Mouse (Mus musculus): Measurements from ENCODE around the gene Gpr39. TPM values are rescaled to one million over a fixed set of nuclear protein-coding genes. Genes with fewer than 3 reads are reported as not detected.
"Not testable (repeated sequence)": the region's sequence is repeated elsewhere in the genome, so short reads cannot be mapped to it uniquely, and the experiment has no call there.

Gpr39 gene
- total RNA-seq (2021), result under 1 TPM in 1 of 2 experiments, not detected in 1; 0.27 TPM
- long read RNA-seq, result 0 reads

DNA sequence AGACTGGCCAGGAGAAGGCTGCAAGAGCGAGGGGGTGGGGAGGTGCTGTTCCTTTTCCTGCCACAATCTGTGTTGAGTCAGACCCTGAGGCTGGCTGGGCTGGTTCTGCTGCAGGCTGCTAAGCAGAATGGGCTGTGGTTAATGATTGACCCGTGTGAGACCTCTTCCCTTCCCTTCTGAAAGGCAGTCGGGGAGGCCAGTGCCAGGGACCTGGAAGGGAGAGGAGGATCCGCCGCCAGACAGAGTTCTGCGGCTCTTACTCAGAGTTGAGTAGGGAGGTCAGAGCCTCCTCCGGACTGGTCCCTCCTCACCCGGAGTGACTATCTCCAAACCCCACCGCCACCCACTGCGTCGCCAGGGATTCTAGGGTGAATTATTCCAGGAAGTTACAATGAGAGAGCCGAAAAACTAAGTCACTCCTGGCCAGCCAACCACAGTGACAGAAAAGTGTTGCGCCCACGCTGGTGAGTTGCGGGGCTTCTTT, at the start of gene Gpr39:
Gene Gpr39 (plus strand): TSS at position 206 of the 484 bp plus-strand sequence.
- no peak for DNase-seq (ENCODE audit: low spot score in 2 of 2)

DNA sequence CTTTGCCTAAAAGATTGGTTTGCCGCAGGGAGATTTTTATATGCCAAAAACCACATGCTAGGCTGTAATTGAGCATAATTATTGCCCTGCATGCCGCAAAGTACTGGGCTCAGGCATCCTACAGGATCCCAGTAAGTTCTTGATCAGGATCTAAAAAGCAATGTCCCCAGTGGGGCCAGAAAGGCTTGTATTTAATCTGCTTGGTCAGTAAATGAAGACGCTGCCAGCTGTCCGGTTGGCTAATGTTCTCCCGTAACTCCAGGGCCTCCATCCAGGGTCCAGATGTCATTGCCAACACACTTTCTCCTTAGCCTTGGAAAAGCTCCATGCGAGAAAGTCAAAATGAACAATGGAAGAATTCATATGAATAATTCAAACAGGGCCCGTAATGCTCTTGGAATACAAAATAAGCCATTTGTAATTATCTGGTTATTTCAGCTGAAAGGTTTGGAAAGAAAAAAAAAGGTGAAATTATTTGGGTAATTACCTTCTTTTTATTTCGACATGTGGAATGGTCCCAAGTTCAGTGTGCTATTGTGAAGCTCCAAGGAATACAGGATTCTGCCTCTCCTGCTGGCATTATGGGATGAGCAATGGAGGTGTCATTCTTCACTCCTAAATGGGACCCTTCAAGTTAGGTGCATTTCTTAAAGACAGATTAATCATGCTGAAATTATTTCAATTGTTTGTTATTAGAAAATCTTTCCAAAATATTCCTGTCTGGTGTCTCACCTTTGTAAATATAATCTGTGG, 37.1 kb upstream of the Gpr39 start:
- no peak for DNase-seq (ENCODE audit: low spot score in 2 of 2)

GRCm38 (mm10) chr1:125643643-125644042, 33.2 kb upstream of the Gpr39 start:
- no peak for DNase-seq (ENCODE audit: low spot score in 2 of 2)

DNA sequence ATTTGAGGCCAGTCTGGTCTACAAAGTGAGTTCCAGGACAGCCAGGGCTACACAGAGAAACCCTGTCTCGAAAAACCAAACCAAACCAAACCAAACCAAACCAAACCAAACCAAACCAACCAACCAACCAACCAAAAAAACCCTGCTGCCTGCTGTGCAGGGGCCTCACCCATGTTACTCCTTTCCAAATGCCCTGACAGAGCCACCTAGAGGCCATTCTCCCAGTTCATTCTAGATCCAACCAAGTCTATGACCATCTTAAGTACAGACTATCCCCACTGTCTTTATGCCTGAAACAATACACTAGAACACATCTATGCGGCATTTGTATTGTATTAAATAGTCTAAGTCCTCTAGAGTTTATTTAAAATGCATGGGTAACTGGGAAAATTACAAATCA, 30.0 kb upstream of the Gpr39 start:
- not testable (repeated sequence) for DNase-seq (ENCODE audit: low spot score in 2 of 2)

GRCm38 (mm10) chr1:125648011-125648410, 28.8 kb upstream of the Gpr39 start:
- no peak for DNase-seq (ENCODE audit: low spot score in 2 of 2)

DNA sequence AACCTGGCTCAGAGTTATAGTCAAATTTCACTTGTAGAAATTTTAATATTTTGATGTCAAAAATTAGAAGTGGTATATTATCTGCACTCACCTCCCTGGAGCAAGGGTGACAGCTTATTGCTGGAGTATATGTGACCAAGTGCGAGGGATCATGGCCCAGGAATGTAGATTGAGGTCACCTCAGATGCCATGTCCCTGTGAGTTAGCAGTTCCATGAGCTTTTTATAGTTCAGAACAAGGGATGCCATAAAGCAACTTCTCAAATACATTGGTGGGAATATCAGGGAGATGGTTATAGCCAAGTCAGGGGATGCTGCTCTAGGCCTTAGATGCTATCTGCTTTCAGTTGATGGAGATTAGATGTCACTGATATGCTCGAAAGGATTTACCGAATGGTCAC, 27.7 kb upstream of the Gpr39 start:
- no peak for DNase-seq (ENCODE audit: low spot score in 2 of 2)

DNA sequence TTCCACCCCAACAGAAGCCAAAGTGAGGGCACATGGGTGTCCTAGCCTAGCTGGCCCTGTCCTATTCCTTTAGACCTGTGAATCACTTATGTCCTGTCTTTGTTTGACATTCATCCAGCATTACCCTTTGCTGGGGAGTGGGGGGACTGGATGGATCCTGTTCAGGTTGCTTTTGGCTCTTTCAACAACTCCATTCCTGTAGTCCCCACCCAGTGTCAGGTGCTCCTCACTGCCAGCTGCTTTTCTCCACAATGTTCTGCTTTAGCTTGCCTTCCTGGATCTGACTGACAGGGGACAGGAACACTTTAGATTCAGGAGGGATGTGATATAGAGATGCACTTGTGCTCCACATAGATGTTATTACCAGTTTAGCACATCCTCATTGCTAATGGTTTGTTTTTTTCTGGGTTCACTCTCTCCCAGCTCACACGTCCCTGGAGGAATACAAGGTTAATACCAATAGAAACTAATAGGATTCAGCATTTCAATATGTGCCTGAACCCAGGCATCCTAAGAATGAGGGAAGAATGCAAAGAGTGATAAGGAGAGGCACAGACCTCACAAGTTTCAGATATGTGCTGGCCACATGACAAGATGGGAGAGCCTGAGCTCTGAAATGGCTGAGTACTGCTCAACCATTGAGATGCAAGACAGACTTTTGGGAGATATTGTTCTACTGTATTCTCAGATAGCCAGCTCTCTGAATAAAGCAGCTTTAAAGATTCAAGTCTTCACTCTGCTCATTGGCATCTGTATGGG, 23.8 kb upstream of the Gpr39 start:
- no peak for DNase-seq (ENCODE audit: low spot score in 2 of 2)

GRCm38 (mm10) chr1:125657416-125657815, 19.4 kb upstream of the Gpr39 start:
- no peak for DNase-seq (ENCODE audit: low spot score in 2 of 2)

DNA sequence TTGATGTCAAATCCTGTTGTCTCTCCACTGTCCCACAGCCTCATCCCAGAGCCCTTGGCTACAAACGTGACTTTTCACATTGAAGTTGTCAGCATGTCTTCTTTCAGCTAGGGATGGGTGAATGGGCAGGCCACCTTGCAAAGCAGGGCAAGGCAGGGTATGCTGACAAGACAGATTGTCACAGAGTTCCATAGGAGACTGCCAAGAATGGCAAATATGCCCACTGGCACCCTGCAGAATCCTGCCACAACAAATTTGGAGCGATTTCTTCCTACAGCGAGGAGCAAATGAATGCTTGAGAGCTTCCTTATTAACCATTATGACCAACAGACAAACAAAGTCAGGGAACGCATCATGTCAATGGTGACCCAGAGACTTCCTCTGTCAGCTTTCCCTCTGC, 16.6 kb upstream of the Gpr39 start:
- DNase-seq (ENCODE audit: low spot score in 2 of 2), result no peak

- no peak for DNase-seq (ENCODE audit: low spot score in 2 of 2)
Measured at GRCm38 (mm10) chr1:125660901-125661300, 15.9 kb upstream of the Gpr39 start.

GRCm38 (mm10) chr1:125662058-125662457, 14.7 kb upstream of the Gpr39 start:
- DNase-seq (ENCODE audit: low spot score in 2 of 2), result no peak

DNA sequence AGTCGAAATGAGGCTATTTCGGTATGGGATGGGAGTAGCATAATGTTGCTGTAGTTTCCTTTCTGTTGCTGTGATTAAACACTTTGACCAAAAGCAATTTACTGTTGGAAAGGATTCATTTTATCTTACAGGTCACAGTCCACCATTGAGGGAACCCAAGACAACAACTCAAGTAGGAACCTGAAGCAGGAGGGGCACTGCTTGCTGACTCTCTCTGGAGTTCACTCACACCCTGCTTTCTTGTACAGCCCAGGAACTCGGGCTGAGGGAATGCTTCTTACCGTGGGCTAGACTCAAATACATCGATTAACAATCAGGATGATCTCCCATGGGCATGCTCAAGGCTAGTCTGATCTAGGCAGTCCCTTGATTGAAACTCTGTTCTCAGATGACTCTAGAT, 14.1 kb upstream of the Gpr39 start:
- no peak for DNase-seq (ENCODE audit: low spot score in 2 of 2)

DNA sequence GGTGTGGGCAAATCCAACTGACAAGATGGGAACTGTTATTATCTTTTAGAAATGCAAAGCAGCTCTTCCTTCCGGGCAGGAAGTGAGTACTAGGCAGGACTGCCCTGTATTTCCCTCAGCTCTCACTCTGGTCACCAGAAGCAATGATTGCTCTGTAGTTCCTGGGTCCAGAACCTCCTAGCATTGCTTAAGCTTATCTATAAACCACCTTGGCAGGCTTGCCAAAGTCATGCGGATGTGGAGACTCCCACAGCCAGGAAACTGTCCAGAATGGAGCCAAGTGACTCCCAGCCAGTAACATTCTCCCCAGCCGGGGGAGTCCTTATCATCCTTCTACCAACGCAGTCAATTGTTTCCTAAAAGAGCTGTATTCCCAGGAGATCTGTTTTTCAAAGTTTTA, 13.7 kb upstream of the Gpr39 start:
- no peak for DNase-seq (ENCODE audit: low spot score in 2 of 2)

DNA sequence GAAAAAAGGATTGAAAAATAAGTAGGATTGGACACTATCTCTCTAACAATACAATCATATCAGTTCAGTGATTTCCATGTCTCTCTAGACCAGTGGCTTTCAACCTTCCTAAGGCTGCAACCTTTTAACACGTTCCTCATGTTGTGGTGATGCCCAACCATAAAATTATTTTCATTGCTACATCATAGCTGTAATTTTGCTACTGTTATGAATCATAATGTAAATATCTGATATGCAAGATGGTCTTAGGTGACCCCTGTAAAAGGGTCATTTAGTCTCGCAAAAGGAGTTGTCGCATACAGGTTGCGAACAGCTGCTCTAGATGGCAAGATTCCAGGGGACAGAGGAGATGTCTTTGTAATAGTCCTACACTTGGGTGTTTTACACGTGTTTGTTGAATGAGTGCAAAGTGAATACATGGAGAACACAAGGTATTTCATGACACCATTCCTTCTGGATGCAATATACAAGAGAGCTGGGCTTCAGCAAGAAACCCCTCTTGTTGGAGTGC, 11.6 kb upstream of the Gpr39 start:
- no peak for DNase-seq (ENCODE audit: low spot score in 2 of 2)

DNA sequence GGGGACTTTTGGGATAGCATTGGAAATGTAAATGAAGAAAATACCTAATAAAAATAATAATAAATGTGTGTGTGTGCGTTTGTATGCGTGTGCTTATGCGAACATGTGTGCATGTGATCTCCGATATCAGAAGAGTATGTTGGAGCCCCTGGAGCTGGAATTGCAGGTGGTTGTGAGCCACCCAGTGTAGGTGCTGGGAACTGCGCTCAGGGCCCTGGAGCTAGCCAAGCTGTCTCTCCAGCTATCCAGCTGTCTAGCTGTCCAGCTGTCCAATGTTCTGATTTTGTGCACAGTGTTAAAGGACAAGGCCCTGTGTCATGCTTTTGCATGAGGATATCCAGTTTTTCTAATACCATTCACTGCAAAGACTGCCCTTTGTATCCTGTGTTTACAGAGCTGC, 7.8 kb upstream of the Gpr39 start:
- DNase-seq (ENCODE audit: low spot score in 2 of 2), result no peak

DNA sequence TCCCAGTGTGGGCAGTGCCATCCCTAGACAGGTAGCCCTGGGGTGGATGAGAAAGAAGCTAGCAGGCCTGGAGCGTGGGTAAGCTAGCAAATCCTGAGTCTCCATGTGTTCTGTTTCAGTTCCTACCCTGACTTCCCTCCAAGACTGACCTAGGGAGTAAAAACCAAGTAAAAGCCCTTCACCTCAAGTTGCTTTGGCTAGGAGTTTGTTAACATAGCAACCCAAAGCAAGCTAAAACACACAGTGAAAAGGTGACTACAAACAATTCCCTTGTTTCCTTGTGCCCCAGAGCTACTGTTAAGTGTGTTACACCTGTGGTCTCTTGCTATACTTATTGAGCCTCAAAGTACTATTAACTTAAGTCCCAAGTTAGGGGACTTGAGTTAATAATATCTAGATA, 1.6 kb upstream of the Gpr39 start:
- no peak for DNase-seq (ENCODE audit: low spot score in 2 of 2)

DNA sequence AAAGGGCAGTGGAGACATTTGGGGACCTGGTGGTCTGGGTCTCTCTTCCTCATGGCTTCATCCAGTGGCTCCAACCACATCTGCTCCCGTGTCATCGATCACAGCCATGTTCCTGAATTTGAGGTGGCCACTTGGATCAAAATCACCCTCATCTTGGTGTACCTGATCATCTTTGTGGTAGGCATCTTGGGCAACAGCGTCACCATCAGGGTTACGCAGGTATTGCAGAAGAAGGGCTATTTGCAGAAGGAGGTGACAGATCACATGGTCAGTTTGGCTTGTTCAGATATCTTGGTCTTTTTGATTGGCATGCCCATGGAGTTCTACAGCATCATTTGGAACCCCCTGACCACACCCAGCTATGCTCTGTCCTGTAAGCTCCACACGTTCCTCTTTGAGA, 491 bp downstream of the Gpr39 start:
- DNase-seq (ENCODE audit: low spot score in 2 of 2), result no peak

DNA sequence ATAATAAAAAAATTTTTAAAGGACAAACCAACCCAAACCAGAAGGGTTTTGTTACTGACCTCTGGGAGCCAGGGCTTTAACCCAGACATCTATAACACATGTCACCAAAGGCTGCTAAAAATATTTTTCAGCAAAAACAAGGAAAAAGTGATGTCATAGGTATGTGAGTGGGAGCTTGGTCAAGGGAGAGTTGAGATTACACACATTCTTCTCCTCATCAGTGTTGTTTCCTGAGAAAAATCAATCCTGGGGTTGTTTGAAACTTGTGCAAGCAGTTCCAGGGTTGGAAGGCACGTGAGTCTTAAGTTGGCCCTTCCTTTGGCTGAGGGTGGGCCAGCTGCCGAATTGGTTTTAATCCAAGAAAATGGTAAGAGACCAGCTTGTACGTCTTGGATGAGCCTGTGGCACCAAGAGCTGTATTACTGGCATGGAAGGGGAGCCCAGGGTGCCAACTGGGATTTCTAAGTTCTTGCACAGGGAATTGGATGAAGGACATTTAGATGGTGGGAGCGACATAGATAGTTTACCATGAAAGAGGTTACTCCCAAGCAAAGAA, 2.8 kb downstream of the Gpr39 start:
- no peak for DNase-seq (ENCODE audit: low spot score in 2 of 2)

DNA sequence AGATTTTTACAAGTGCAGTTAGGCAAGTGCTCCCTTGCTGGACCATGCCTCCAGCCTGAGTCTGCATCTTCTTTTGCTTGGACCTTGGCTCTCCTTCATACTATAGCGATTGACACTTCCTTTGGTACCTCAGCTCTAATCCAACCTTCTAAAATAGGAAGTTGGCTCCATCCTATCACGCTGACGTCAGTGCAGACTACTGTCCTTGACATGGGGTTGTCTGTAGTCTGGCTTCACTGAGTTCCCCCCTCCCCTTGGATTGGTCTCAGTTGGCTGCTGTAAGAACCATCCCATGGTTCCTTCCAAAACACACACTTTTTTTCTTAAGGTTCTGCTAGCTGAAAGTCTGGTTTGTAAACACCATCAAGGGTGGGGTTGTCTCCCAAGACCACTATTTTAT, 7.6 kb downstream of the Gpr39 start:
- DNase-seq (ENCODE audit: low spot score in 2 of 2), result no peak

GRCm38 (mm10) chr1:125685304-125685703, 8.5 kb downstream of the Gpr39 start:
- DNase-seq (ENCODE audit: low spot score in 2 of 2), result no peak

GRCm38 (mm10) chr1:125687701-125688420, 11.1 kb downstream of the Gpr39 start:
- no peak for DNase-seq (ENCODE audit: low spot score in 2 of 2)
